Mouse (Mus musculus) ES-E14 (cell line): ENCODE measurements around the gene Cep55. TPM values are rescaled to one million over a fixed set of nuclear protein-coding genes. Genes with fewer than 3 reads are reported as not detected.

Source experiments
- DNase-seq: peaks from one replicate; pipeline ENCODE4 v3.0.0-alpha.2; 2013; ENCODE audit warnings: low read depth, low spot score
- H3K27ac ChIP-seq: 2 replicates; pipeline ENCODE4 v1.5.1; 2012; ENCODE audit warnings: low read depth, mild to moderate bottlenecking, low read length, moderate library complexity, mixed read lengths; ENCODE audit not compliant: poor library complexity, insufficient read depth, severe bottlenecking
- H3K36me3 ChIP-seq: 2 replicates; pipeline ENCODE4 v1.6.1; 2012; ENCODE audit warnings: mild to moderate bottlenecking, low read length, moderate library complexity, mixed read lengths; ENCODE audit not compliant: control insufficient read depth, poor library complexity, insufficient read depth, severe bottlenecking
- H3K4me1 ChIP-seq, 2 experiments: fragments of 150-350 bp in 1 of 2; sonication (generic) in 1 of 2; 2 replicates each; pipeline ENCODE4 v1.6.1; 2012; ENCODE audit warnings: low read length in 2 of 2, mild to moderate bottlenecking in 1 of 2, mixed read lengths in 1 of 2; ENCODE audit not compliant: control insufficient read depth in 2 of 2, insufficient read depth in 2 of 2, poor library complexity in 1 of 2
- H3K4me3 ChIP-seq, 2 experiments: fragments of 150-350 bp in 1 of 2; sonication (generic) in 1 of 2; 2 replicates each; pipeline ENCODE4 v1.5.1; 2012; ENCODE audit warnings: low read length in 2 of 2, low read depth in 1 of 2, mild to moderate bottlenecking in 1 of 2, mixed read lengths in 1 of 2; ENCODE audit not compliant: insufficient read depth in 1 of 2, poor library complexity in 1 of 2, severe bottlenecking in 1 of 2
- H3K9ac ChIP-seq: 2 replicates; pipeline ENCODE4 v1.6.1; 2012; ENCODE audit warnings: low read depth, mild to moderate bottlenecking, low read length, mixed read lengths; ENCODE audit not compliant: poor library complexity, insufficient read depth, severe bottlenecking
- H3K9me3 ChIP-seq: fragments of 150-350 bp; sonication (generic); 2 replicates; pipeline ENCODE4 v1.6.1; 2012; ENCODE audit warnings: low read depth, mild to moderate bottlenecking, low read length; ENCODE audit not compliant: control insufficient read depth, insufficient read depth
- CHD2 ChIP-seq: IDR thresholded peaks from 2 replicates; pipeline ENCODE4 v1.6.1; 2014; ENCODE audit warnings: mild to moderate bottlenecking, low read depth, low read length, inconsistent platforms
- HCFC1 ChIP-seq: IDR thresholded peaks from 2 replicates; pipeline ENCODE4 v1.6.1; 2012; ENCODE audit warnings: low read length, inconsistent platforms, borderline replicate concordance; ENCODE audit not compliant: insufficient read depth
- MAFK ChIP-seq: IDR thresholded peaks from 2 replicates; pipeline ENCODE4 v1.6.1; 2014; ENCODE audit warnings: mild to moderate bottlenecking, low read depth, low read length, inconsistent platforms; ENCODE audit not compliant: insufficient read depth
- ZC3H11A ChIP-seq: IDR thresholded peaks from 2 replicates; pipeline ENCODE4 v1.6.1; 2012; ENCODE audit warnings: low read depth, mild to moderate bottlenecking, inconsistent platforms, low read length, borderline replicate concordance
- ZNF384 ChIP-seq: IDR thresholded peaks from 2 replicates; pipeline ENCODE4 v1.6.1; 2012; ENCODE audit warnings: low read depth, low read length, inconsistent platforms
- in situ Hi-C, 2 experiments: fragments of 600-800 bp; cut with MboI; formaldehyde crosslinking; loops; one replicate each; pipeline ENCODE4 v1.15.1; 2025; ENCODE audit warnings: low sequenced_read_pairs in 2 of 2, inconsistent platforms in 1 of 2; ENCODE audit not compliant: unreplicated experiment in 2 of 2
- total RNA-seq: library from RNA; depleted of rRNA; stranded (reverse); fragments of 300-350 nt; gene quantifications from 2 replicates; pipeline ENCODE4 v1.2.3, GENCODE M21; 2012; rRNA removed

Gene Cep55
- total RNA-seq, 1 experiment = 43.5 TPM

GRCm38 (mm10) chr19:38120123-38120760, 65.4 kb downstream of the Cep55 start:
- H3K4me1 ChIP-seq = peaks cover 0 to 5% of the 10 kb centered on the region in 2 experiments; a peak in 1 of 4 replicates
- H3K4me3 ChIP-seq = no peak overlapping the region
- H3K9me3 ChIP-seq = no peaks in the 10 kb centered on the region
- no peak overlapping the region for H3K9ac ChIP-seq
- no peaks in the 10 kb centered on the region for H3K36me3 ChIP-seq
- no peak overlapping the region for H3K27ac ChIP-seq
- no peak for TF ChIP-seq MAFK
- TF ChIP-seq CHD2 = no peak
- no peak for TF ChIP-seq ZNF384
- TF ChIP-seq ZC3H11A = no peak
- no peak for TF ChIP-seq HCFC1
- DNase-seq = no peak
- in situ Hi-C loops = no loop called here

DNA sequence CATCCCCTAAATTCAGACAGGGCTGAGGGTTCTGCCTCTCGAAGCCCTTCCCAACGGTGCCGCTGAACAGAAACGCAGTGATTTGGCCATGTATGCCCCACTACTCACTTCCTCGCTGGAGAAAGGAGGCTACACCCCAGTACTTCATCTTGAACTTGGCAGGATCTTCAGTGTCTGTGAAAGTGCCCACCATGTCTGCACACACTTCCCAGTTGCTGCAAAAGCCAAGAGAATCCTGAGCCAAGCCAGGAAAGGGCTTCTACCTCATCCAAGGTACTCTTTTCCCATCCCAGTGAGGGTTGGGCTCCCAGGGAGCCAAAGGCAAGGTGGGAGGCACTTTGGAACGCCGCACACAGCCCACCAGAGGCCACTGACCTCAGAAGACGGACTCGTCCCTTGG, 69.1 kb downstream of the Cep55 start:
- no peak for DNase-seq
- Histone ChIP-seq H3K27ac (no peak overlapping the region), H3K4me1 (peaks cover 0 to 5% of the 10 kb centered on the region in 2 experiments; a peak in 1 of 4 replicates), H3K9ac (peak overlapping the region; percentile 56), H3K4me3 (peak overlapping the region; percentile 73 to 83; a peak in 3 of 4 replicates), H3K9me3 (no peaks in the 10 kb centered on the region), H3K36me3 (no peaks in the 10 kb centered on the region)
- in situ Hi-C loops = no loop called here
- no peak for TF ChIP-seq HCFC1
- no peak for TF ChIP-seq CHD2
- no peak for TF ChIP-seq ZNF384
- no peak for TF ChIP-seq ZC3H11A
- TF ChIP-seq MAFK = no peak

Other genes with a start within 250 kb of the Cep55 start
- 29.8 and 44.3 TPM in 2 replicates for gene Myof, start 11.4 kb upstream of the Cep55 start, total RNA-seq
- gene Ffar4, start 42.1 kb downstream of the Cep55 start, total RNA-seq = 0.22 and 0.90 TPM in 2 replicates
- 2.7 and 3.4 TPM in 2 replicates for gene Rbp4, start 70.3 kb downstream of the Cep55 start, total RNA-seq
- not detected in 2 replicates for gene Pde6c, start 77.8 kb downstream of the Cep55 start, total RNA-seq
- 12.2 and 14.8 TPM in 2 replicates for gene Fra10ac1, start 169.1 kb downstream of the Cep55 start, total RNA-seq
- gene Lgi1, start 209.5 kb downstream of the Cep55 start, total RNA-seq = 0.18 and 0.53 TPM in 2 replicates